Mouse (Mus musculus) cerebellum, adult 18-20 months (tissue): Measurements from ENCODE around the gene Akap12.

Experiments
- DNase-seq, 2 experiments: peaks; one replicate each; pipeline ENCODE4 v3.0.0; 2021

The Akap12 gene

GRCm38 (mm10) chr10:4266041-4266930, at the start of gene Akap12:
Gene Akap12, plus strand, starts transcription at chr10:4266380.
- peak; percentile 63 to 74 for DNase-seq

- DNase-seq = no peak
Measured at GRCm38 (mm10) chr10:4230563-4231359, 35.4 kb upstream of the Akap12 start.

DNA sequence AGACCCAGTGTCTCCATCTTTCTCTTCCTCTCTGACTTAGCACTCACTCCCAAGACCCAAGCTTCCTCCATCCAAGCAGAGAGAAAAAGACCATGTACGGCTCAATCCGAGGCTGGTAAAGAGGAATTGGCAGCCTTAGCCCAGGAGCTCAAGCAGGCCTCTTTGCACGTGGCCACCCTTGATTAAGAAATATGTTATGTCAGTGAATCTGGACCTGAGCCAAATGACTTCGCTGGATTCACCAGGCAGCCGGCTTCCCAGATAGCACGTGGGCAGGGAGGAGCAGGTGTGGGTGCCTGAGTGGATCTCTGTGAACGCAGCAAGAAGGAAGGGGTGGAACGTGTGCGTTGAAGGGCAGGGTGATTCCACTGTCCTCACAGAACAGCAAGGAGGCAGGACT, 33.1 kb upstream of the Akap12 start:
- DNase-seq = peak; percentile 5 to 19

GRCm38 (mm10) chr10:4239794-4240574, 26.2 kb upstream of the Akap12 start:
- no peak for DNase-seq

GRCm38 (mm10) chr10:4243591-4244300, 22.4 kb upstream of the Akap12 start:
- no peak for DNase-seq

DNA sequence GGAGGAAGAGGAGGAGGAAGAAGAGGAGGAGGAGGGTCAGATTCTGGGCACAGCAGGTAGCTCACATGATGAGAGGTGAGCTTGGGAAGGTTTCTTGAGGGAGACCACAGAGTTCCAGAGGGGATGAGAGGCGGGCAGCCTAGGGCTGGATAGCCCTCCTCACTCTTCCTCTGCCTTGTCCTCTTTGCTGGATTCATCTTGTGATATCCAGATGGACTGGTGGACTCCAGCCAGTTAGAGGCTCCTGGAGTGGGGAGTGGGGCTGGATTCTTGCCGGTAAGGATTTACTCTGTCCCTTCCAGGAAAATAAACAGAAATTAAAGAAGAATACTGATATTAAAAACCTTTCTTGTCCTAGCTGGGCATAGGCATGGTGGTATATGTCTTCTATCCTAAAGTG, 20.4 kb upstream of the Akap12 start:
- DNase-seq = no peak

GRCm38 (mm10) chr10:4246407-4246806, 19.8 kb upstream of the Akap12 start:
- no peak for DNase-seq

DNA sequence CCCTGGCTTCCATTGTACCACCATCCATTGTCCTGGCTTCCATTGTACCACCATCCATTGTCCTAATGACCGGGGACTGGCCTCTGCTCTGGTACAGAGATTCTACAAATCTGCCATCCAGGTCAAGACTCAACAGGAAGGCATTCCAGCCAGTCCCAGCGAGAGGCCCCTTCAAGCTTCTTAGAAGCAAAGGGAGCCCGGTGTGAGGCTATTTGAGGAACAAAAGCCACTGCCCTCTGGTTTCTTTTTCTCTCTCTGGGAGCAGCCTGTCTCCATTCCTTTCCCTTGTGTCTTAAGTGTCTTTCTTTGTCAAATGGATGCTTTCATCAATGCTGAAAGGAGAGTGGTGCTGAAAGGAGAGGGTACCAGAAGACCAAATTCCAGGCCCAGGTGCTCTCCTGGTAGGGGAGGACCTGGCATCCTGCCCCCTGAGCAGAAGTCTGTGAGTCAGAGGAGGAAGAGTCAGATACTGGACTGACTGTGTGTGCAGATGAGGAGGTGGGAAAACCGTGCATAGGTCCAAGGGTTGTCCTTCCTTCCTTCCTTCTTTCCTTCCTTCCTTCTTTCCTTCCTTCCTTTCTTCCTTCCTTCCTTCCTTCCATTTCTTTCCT, 16.8 kb upstream of the Akap12 start:
- peak; percentile 60 to 61 for DNase-seq

DNA sequence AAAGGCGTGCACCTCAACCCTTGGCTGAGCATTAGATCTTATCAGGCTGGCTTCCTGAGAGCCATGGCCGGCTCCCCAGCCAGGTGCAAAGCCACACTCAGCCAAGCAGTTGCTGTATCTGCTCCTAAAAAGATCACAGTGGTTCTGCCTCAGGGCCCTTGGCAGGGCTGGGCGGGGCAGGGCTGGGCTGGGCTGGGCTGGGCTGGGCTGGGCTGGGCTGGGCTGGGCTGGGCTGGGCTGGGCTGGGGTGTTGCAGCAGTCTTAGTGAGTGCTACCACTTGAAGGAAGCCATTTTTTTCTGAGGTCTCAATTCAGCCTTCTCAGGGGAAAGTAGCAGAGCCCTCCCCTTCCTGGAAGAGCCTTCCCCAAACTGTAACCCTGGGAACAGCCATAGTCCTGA, 15.5 kb upstream of the Akap12 start:
- no peak for DNase-seq

- DNase-seq = no peak
Measured at GRCm38 (mm10) chr10:4253613-4254012, 12.6 kb upstream of the Akap12 start.

- no peak for DNase-seq
Measured at GRCm38 (mm10) chr10:4254459-4254858, 11.7 kb upstream of the Akap12 start.

DNA sequence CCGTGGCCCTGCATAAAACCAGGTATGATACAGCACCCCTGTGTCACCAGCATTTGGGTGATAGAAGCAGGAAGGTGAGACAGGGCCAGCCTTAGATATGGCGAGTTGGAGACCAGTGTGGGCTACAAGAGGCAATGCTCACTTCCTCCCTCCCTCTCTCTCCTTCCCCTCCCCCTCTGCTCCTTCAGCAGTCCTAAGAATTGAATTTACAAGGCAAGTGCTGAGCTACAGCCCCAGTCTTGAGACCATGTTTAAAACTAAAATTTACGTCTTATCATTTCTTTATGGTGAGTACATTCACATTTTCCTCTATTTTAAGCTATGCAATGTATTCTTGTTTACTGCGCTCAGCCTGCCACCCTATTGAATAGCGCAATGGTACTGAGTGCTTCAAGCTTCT, 5.3 kb upstream of the Akap12 start:
- no peak for DNase-seq

GRCm38 (mm10) chr10:4261359-4261952, 4.7 kb upstream of the Akap12 start:
- DNase-seq = no peak

GRCm38 (mm10) chr10:4265641-4266040, 539 bp upstream of the Akap12 start:
- peak; percentile 62 to 73 for DNase-seq

DNA sequence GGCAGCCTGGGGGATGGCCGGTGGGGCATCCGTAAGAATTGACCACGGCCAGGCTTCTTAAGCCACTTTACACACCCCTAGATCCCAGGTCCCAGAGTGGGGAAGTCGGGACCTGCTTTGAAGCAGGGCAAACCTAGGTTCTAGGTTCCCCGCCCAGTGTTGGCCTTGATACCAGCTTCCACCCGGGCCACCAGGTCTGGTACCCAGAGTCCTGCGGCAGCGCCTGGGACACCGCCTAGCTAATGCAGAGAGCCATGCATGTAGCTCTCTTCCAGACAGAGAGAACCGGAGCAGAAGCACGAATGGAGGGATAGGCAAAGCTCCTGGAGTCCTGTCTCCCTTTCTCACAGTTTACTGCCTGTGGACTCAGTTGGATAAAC, 741 bp downstream of the Akap12 start:
- peak; percentile 75 to 83 for DNase-seq

GRCm38 (mm10) chr10:4267481-4267880, 1.3 kb downstream of the Akap12 start:
- DNase-seq = peak; percentile 40 to 54

- DNase-seq = no peak
Measured at GRCm38 (mm10) chr10:4268140-4268539, 2.0 kb downstream of the Akap12 start.

DNA sequence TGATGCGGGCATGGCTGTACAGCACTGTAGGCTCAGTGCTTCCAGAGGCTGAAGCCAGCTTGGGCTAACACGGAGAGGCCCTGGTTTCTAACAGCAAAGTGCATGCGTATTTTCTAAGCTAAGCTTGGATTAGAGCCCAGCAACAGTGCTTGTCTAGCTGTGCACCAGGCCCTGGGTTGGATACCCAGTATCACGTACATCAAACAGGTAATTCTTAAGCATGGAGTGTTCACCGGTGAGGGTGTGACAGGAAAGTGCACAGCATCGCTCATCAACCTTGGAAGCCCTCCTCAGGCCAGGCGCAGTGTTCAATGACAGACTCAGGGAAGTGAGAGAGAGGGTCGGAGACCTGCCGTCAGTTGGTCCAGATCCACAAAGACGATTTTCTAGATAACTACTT, 9.4 kb downstream of the Akap12 start:
- DNase-seq = peak; percentile 25 to 46

- DNase-seq = peak; percentile 58 to 65
Measured at GRCm38 (mm10) chr10:4276081-4276480, 9.9 kb downstream of the Akap12 start.

GRCm38 (mm10) chr10:4278041-4278440, 11.9 kb downstream of the Akap12 start:
- DNase-seq = no peak

DNA sequence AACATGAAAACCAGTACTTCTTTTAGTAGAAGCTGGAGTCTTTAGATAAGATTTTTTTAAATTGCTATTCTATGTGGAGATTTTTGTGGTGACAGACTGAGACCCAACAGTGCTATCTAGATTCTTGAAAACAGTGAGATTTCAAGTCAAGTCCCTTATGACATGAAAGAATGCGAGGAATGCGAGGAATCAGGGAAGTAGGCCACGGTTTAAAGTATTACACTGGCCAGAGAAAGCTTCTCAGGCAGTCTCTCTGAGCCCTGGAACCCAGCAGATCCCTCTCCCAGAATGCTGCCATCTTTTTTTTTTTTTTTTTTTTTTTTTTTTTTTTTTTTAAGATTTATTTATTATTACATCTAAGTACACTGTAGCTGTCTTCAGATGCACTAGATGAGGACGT, 16.2 kb downstream of the Akap12 start:
- DNase-seq = no peak

- DNase-seq = no peak
Measured at GRCm38 (mm10) chr10:4284781-4285180, 18.6 kb downstream of the Akap12 start.
